Mouse (Mus musculus) frontal cortex, adult (tissue): Measurements from ENCODE around the gene Tmem240.

Experiments used
- ATAC-seq: cut with Nextera tagmentation; 2 replicates; pipeline ENCODE4 v1.9.2; 2017; ENCODE audit warnings: mild to moderate bottlenecking, moderate library complexity, mixed read lengths; ENCODE audit not compliant: low TSS enrichment

The Tmem240 gene

GRCm38 (mm10) chr4:155734951-155735702, 527 bp downstream of the Tmem240 start:
- ATAC-seq, result no peak

GRCm38 (mm10) chr4:155735788-155736187, 1.2 kb downstream of the Tmem240 start:
- ATAC-seq, result no peak

- ATAC-seq, result no peak
Observed at GRCm38 (mm10) chr4:155736421-155736820, 1.8 kb downstream of the Tmem240 start.

- peak; percentile 47 for ATAC-seq
Observed at GRCm38 (mm10) chr4:155738262-155738661, 3.7 kb downstream of the Tmem240 start.

GRCm38 (mm10) chr4:155739152-155739551, 4.6 kb downstream of the Tmem240 start:
- no peak for ATAC-seq

GRCm38 (mm10) chr4:155739741-155740636, 5.4 kb downstream of the Tmem240 start:
- ATAC-seq, result no peak

GRCm38 (mm10) chr4:155740681-155741080, 6.1 kb downstream of the Tmem240 start:
- ATAC-seq, result peak; percentile 21; the same call in 1 of the 2 replicates

GRCm38 (mm10) chr4:155742684-155743083, 8.1 kb downstream of the Tmem240 start:
- ATAC-seq, result no peak

GRCm38 (mm10) chr4:155744474-155744873, 9.9 kb downstream of the Tmem240 start:
- no peak for ATAC-seq

- ATAC-seq, result no peak
Observed at GRCm38 (mm10) chr4:155745136-155745535, 10.5 kb downstream of the Tmem240 start.

GRCm38 (mm10) chr4:155746036-155746548, 11.5 kb downstream of the Tmem240 start:
- peak; percentile 60 for ATAC-seq

- ATAC-seq, result peak; percentile 50; the same call in 1 of the 2 replicates
Observed at GRCm38 (mm10) chr4:155746575-155747490, 12.2 kb downstream of the Tmem240 start.

GRCm38 (mm10) chr4:155757011-155757410, 22.4 kb downstream of the Tmem240 start:
- no peak for ATAC-seq

- ATAC-seq, result 0 out of 2 replicates have a peak, but pooled peaks have one; percentile 11
Observed at GRCm38 (mm10) chr4:155759862-155760612, 25.4 kb downstream of the Tmem240 start.

GRCm38 (mm10) chr4:155760613-155761355, 26.2 kb downstream of the Tmem240 start, which contains the start of gene Atad3a:
TSS of gene Atad3a (minus strand) at chr4:155761093.
- peak; percentile 93 for ATAC-seq

GRCm38 (mm10) chr4:155761356-155762099, 26.9 kb downstream of the Tmem240 start:
- ATAC-seq, result peak; percentile 7; the same call in 1 of the 2 replicates

GRCm38 (mm10) chr4:155762357-155762756, 27.8 kb downstream of the Tmem240 start:
- no peak for ATAC-seq

- ATAC-seq, result no peak
Observed at GRCm38 (mm10) chr4:155769496-155769879, 34.9 kb downstream of the Tmem240 start.
